Mouse (Mus musculus): ENCODE measurements around the gene Clint1.
A peak's percentile ranks its signal among the peaks of the same experiment; 100 is the strongest.

Gene Clint1

GRCm38 (mm10) chr11:45927456-45927855, 75.6 kb downstream of the Clint1 start:
- no peak for DNase-seq (ENCODE audit: low spot score in 2 of 2)

GRCm38 (mm10) chr11:45929541-45929940, 77.7 kb downstream of the Clint1 start:
- DNase-seq (ENCODE audit: low spot score in 2 of 2) = no peak

- DNase-seq (ENCODE audit: low spot score in 2 of 2) = no peak
These were observed 80.9 kb downstream of the Clint1 start for GRCm38 (mm10) chr11:45932771-45933170.

- DNase-seq (ENCODE audit: low spot score in 2 of 2) = no peak
These were observed 85.6 kb downstream of the Clint1 start for GRCm38 (mm10) chr11:45937478-45937877.

- DNase-seq (ENCODE audit: low spot score in 2 of 2) = no peak
These were observed 87.1 kb downstream of the Clint1 start for GRCm38 (mm10) chr11:45938917-45939316.

GRCm38 (mm10) chr11:45942281-45942680, 90.4 kb downstream of the Clint1 start:
- DNase-seq (ENCODE audit: low spot score in 2 of 2) = no peak

- DNase-seq (ENCODE audit: low spot score in 2 of 2) = no peak
These were observed 91.4 kb downstream of the Clint1 start for GRCm38 (mm10) chr11:45943108-45943705.

- DNase-seq (ENCODE audit: low spot score in 2 of 2) = no peak
These were observed 92.2 kb downstream of the Clint1 start for GRCm38 (mm10) chr11:45943891-45944642.

GRCm38 (mm10) chr11:45944643-45945156, 92.8 kb downstream of the Clint1 start, which contains the start of gene Lsm11:
TSS of gene Lsm11 (minus strand) at chr11:45944935.
- DNase-seq (ENCODE audit: low spot score in 2 of 2) = peak; percentile 99

GRCm38 (mm10) chr11:45946796-45947195, 94.9 kb downstream of the Clint1 start:
- DNase-seq (ENCODE audit: low spot score in 2 of 2) = no peak

GRCm38 (mm10) chr11:45947491-45947890, 95.6 kb downstream of the Clint1 start:
- DNase-seq (ENCODE audit: low spot score in 2 of 2) = no peak

- peak; percentile 58 to 84 for DNase-seq (ENCODE audit: low spot score in 2 of 2)
These were observed 103.3 kb downstream of the Clint1 start, which contains the start of gene Thg1l for GRCm38 (mm10) chr11:45955127-45955627. TSS of gene Thg1l (minus strand) at chr11:45955494.

GRCm38 (mm10) chr11:45959598-45959997, 107.7 kb downstream of the Clint1 start:
- no peak for DNase-seq (ENCODE audit: low spot score in 2 of 2)

- DNase-seq (ENCODE audit: low spot score in 2 of 2) = no peak
These were observed 108.2 kb downstream of the Clint1 start for GRCm38 (mm10) chr11:45960003-45960402.
